Mouse (Mus musculus): ENCODE data around the gene Mab21l1. TPM values are rescaled to one million over a fixed set of nuclear protein-coding genes. Genes with fewer than 3 reads are reported as not detected.

Mab21l1 gene
- 1 to 10 TPM; 3.1 to 3.3 TPM for total RNA-seq (2021)
- long read RNA-seq, experiment 1, partial matches to known transcripts, result 0 of 1 reads
- long read RNA-seq, experiment 1, other reads (novel, unspliced or antisense), result 0 of 1 reads
- long read RNA-seq, experiment 2, partial matches to known transcripts, result 0 of 4 reads
- long read RNA-seq, experiment 2, other reads (novel, unspliced or antisense), result 0 of 4 reads

DNA sequence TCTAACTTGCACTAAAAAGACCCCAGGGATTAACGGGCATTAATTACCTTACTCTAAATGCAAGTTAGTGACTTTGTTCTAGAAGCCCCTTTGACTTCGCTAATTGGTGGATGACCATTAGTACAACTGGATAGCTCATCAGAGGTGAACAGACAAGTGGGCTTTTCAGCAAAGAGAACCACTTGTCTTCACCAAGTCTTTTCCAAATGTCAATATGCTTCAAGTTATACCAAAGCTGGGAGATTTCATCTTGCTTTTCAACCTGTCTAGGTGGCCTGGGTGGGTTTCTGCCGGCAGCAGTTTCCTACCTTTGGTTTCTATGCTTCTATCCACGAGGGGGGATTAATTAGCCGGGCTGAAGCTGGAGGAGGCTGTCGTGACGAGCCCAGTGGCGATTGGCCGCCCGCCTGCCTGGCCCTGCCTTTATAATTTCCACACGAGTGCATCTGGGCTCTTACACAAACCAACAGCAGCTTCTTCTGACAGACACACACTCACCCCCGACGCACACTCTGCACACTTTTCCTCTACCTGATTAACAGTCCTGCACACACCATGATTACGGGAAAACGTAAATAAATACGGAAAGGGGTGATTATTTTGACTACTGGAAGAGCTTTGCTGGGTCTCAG, at the start of gene Mab21l1:
Gene Mab21l1 (plus strand): TSS at position 455 of the 632 bp plus-strand sequence.
- peak; percentile 80 for DNase-seq

DNA sequence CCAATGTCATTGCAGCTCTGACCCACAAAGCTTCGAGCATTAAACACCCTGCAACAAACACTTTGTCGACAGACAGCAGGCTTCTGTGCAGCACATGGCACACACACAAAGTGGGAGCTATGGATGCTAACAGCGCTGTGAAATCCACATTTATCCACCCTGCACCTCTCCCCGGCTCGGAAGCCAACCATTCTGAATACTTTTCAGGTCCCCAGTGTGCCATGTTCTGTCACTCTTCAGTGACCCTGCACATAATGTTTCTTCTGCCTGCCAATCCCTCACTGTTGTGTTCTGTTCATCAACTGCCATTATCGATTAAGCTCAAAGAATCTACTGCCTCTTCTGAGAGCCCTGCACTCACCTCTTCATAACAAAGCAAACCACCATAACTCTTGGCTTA, 48.6 kb upstream of the Mab21l1 start:
- DNase-seq, result no peak

DNA sequence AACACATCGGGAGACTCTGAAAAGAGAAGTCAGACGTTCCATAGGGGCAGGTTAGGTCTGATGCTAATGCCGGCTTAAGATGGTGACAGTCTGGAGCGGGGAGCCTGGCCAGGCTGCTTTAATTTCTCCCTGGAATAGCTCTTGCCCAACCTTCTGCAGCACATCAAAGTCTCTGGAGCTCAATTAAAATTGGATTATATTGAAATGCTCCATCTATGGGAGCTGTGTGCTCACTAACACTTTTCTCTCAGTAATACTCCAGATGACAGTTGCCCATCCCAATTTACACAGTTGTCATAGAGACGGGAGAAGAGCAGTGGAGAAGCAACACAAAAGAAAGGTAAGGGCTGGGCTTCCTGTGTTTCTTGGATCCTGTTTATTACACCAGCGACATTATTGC, 40.9 kb upstream of the Mab21l1 start:
- DNase-seq, result no peak

DNA sequence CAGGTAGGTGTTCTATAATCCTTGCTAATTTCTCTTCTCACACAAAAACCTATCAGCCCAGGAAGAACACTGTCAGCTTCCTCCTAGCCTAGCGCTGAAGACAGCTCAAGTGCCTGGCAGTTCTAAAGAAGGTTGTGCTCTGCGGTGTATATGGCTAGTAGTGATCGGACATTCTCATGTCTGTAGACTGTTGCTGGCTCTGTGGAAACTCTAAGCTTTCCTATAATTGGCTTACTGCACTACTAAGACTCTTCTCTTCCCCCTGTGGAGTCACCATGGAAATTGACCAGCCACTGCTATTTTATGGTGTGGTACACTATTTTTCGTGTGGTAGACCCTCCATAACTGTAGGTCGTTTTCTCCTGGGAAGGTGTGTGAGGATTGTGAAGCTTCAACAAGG, 40.1 kb upstream of the Mab21l1 start:
- DNase-seq, result no peak

DNA sequence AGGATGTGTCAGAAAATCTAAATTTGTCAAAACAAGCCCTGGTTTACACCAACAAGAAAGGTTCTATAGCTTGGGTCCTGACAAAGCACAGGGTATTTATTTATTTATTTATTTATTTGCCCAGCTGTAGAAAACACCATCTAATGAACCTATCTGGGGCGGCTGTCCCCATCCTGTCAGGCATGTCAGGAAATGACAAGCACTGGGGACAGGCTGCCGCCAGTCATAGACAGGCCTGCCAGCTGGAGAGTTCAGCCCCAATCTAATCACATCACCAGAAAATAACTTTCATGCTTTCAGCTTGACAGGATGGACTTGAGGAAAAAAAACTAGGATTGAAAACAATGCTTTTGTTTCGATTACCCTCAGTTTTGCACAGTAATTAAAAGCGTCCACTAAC, 39.7 kb upstream of the Mab21l1 start:
- DNase-seq, result no peak

DNA sequence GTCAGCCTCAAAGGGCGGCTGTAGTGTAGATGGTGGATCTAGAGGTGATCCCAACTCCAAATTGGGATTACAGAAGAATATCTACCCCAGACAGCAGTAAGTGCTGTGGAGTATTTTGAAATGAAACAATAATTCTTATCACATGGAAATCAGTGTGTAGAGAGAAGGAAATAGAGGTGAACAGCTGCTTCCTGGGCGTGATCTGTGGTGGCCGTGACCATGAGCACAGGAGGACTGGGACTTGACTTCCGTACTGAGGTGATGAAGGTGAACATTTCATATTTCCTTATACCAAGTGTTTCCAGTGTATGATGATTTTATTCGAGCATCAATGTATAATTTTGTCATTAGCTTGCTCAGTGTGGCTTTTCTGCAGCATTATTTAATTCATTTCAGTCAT, 38.4 kb upstream of the Mab21l1 start:
- no peak for DNase-seq

DNA sequence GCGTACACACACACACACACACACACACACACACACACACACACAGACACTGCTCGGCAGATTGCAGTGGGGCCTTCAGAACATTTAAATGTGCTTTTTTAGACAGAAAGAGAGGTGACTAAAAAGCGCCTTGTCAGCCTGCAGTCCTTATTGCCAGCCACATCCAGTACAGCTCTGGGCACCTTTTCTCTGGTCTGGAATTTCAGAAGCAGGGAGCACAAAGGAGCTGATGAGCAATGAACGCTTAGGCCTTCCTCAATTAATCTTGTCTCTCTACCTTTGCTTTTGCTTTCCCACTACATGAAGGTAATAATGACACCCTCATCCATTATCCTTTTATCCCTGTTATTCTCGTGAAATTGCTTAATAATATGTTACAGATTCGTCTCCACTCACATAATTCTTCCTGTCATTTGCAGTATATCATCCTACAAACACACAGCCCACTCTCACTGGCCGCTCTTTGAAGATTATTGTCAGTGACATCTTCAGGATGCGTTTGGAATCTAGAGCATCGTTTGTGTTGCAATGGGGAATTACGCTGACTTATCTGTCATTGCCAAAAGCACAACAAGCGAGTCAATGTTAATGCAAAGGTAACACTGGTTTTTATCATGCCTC, 31.8 kb upstream of the Mab21l1 start:
- no peak for DNase-seq

DNA sequence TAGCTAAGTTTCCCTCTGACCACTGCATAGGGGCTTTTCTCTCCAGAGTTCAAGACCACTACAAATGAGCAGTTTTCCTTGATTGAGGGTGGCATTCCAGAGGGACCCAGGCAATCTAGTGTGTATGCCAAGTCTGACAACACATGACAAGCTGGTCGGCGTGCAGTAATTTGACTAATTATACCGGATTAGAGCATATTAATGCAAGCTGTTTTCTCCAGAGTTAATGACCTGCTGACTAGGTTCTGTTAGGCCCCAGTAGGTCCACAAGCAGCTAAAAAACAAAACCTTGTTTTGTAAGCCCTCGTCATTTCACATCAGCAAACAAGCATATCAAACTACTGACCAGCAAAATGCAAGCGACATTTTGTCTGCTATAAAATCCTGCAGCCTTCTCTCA, 30.9 kb upstream of the Mab21l1 start:
- DNase-seq, result no peak

DNA sequence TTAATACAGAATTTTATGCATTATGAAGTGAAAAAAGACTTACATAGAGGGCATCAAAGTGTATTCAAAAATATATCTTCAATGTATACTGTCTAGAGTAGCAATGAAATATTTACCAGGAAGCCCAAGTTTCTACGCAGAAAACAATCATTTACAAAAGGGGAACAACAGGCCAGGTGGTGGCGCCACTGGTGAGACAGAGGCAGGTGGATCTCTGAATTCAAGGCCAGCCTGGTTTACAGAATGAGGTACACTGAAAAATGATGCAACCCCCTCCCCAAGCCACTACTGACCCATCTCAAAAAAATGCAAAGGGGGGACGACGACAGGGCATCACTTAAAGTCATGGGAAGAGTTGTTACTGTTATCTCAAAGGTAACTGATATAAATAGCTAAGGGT, 29.8 kb upstream of the Mab21l1 start:
- no peak for DNase-seq

DNA sequence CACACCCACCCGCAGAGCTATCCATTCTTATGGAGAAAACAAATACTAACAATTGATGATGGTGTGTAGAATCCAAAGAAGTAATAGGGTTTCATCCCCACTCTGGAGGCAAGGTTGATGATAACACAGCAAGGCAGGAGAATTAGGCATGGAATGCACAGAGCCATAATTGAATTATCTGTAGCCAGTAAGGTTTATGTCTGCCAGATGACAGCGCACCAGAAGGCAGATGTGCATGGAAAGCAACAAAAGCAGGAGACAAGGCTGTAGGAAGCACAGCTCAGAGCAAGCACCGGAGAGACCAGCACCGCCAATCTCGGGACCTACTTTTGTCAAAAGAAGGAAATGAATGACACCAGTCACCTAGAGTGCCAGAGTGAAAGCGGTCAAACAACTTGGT, 28.4 kb upstream of the Mab21l1 start:
- DNase-seq, result no peak

DNA sequence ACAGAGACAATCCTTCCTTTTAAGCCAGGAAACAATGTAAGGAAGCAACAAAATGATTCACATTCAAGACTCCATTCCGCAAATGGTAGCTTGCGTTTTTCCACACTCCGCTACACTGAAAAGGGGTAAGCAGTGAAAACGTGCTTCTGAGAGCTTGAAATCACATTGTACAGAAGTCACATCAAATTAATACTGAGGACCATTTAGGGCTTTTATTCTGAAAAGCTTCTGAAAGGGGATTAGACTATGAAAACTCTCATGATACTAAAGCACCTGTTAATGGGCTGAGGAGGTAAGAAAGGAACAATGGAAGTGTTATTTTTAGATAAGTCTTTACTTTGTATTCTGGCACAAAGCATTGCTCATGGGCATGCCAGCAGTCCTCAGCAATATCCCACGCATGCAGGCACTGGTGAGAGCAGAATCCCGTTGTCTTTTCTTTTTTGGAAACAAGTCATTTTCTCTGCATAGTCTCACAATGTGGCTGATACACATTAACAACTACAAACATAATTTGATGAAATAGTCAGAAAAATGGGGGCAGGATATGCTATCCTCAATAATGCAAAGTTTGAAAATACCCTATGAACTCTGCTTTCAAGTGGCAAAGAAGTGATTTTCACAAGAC, 27.2 kb upstream of the Mab21l1 start:
- DNase-seq, result no peak

DNA sequence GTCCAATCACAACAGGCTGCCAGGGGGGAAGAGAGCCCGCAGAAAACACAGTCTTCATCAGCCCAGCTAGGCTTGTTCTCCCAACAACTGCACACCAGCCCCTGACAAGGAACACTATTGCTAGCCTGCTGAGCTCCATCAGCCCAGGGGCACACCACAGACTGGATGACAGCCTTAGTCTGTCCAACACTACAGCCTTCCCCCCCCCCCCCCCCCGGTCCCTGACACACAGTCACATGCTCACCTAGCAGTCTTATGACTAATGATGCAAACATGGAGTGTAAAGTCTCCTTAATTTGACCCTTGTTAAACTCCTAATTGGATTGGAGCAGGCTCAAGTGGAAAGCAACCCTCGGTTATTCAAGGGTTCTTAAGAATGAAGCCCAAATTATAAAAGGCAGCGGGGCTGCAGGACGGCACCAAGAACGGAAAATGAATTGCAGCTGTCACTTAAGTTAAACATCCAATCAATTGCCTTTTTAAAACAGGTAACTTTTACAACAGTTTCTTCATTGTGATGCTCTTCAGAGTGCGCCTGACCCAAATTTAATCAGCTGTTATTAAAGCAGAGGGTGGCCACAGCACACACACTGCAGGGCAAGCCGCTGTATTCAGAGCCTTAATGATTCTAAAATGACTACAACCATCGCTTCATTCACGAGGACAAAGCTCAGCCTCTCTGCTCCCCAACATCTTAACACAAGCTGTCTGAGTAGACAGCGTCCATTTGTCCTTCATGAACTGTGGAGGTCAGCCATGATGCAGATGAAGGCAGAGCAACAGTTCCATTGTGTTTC, 26.3 kb upstream of the Mab21l1 start:
- DNase-seq, result no peak

DNA sequence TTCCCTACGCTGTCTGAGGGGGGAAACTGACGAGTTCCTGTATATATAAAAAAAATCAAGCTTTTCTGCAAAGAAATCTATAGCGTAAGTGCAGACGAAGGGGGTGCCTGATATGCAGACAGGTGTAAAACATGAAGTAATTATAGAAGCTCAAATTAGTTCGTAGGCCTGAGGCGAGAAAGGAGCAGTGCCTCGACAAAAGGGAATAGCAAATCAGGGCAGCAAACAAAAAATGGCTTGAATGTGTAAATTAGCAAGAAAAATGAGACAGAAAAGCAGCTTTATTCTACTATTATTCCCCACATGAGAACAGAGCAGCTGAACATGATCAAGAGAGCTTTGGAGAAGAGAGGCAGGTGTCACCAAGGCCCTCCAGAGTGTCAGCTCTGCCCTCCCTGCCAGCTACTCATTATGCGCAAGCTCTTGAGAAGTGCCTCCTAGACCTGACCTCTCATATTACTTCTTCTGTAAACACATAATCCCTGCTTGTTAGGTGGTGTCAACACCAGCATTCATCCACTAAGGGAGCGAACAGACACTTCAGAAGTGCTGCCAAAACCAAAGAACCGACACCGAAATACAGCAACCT, 25.6 kb upstream of the Mab21l1 start:
- no peak for DNase-seq

DNA sequence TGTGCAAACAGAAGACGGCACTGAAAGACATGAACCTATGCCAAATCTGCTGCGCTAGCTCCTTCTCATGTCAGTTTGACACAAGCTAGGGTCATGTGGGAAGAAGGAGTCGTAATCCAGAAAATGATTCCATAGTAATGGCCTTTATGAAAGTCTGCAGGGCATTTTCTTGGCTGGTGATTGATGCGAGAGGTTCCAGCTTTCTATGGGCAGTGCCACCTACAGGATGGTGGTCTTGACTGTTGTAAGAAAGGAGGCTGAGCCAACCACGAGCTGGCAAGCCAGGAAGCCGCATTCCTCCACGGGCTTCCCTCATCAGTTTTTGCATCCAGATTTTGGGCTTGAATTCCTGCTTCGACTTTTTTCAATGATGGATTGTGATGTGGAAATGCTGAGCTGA, 24.0 kb upstream of the Mab21l1 start:
- no peak for DNase-seq

DNA sequence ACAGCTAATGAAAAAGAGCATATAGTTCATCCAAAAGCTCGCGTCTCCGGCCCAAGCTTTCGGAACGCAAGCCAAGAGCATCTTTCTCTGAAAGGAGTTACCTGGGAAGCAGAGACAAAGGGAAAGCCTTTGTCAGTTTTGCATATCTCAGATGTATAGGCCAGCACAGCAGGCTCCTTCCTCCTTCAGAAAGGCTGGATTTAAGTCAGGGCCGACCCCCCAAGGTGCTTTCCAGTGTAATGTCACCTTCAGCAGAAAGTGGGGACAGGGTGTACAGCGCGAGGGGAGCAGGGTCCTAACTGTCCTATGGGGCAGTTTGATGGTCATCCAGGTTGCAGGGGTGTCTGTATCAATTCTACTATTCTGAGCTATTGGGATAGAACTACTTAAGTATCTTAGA, 18.7 kb upstream of the Mab21l1 start:
- DNase-seq, result no peak

DNA sequence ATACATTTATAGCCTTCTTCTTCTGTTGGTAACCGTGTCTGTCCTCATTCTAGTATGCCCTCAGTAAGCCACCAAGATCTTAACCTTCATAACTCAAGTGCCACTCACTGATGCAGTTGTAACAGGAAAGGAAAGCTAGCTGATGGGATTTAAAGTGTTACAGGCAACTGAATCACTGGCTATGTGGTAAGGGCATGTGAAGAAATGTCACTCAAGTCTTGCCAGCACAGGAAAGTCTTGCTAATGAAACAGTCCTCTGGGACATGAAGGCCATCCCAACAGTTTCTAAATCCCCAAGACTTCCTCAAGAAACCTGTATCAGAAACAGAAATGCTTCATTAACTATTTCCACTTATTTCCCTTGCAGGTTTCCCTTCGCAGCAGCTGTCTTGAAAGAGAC, 13.7 kb upstream of the Mab21l1 start:
- no peak for DNase-seq

DNA sequence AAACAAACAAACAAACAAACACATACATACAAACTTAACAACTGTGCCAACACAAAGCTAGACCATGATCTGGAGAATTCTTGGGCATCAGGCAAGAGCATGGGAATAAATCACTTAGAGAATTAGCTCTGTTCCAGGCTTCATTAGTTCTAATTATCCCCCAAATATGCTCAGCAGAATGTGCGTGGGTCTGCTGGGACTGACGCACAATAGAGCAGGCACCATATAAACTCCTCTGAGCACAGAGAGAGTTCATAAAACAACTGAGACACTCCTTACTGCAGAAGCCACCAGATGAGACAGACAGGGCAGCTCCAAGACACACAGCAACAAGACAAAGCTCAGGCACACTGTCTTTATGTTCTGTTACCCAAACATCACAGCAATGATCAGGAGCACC, 13.0 kb upstream of the Mab21l1 start:
- no peak for DNase-seq

DNA sequence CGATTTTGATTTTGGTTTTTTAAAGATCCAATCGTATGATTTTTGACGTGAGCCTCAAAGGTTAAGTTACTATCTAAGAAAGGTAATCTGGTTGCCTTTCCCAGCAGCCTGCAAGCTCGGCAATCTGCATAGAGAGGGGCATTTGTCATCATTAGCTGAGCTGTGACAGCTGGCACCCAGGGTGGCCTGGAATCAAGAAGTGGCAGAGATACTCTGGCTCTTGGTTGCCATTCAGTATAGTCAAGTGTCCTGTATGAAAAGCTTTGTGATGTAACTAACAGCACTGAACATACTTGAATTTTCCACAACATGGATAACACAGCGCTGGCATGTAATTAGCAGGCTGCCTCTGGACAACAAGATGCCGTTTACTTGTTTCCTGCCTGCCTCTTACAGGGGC, 8.1 kb upstream of the Mab21l1 start:
- no peak for DNase-seq

DNA sequence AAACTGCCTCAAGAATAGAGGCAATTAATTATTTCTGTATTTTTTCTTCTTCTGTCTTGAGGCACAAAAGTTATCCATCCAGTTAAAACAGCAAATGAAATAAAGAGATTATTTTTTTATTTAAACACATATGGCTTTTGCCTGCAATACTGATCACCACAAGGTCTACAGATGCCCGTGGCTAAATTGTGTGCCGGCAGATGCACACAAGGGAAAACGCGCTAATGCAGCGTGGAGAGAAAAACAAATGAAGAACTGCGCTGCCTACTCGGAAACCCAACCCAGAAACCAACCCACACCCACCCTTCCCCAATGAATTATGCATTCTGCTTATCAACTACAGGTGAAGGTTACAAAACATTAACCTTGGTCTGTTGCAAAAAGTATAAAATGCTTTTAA, 7.1 kb upstream of the Mab21l1 start:
- no peak for DNase-seq

DNA sequence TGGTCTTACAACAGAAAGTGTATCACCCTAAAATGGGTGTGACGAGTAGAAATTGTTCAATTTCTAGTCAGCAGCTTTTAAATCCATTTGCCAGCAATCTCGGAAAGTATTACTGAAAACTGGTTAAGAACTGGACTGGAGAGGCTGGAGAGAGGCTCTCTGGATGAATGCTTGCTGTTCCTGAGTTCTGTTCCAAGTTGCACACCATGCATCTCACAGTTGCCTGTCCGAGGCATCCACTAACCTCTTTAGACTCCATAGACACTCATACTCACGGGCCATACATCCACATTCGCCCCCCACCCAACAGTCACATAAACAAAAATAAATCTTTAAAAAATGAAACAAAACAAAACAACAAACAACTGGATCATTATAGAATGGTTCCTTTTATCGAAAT, 6.6 kb upstream of the Mab21l1 start:
- DNase-seq, result no peak

DNA sequence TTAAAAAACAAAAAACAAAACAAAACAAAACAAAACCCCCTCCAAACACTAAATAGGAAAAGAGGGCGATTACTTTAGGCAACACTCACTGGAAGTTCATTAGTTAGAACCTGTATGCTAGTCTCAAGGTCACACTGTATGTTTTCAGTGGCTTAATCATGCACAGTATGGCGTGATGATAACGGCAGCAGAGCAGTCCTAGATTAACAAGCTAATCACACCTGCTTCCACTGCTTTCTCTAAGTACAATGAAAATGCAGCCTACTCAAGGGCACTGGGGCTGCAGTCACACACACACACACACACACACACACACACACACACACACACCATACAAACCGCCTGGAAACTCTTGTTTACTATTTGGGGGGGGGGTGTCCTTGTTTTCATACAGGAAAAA, 4.8 kb upstream of the Mab21l1 start:
- DNase-seq, result no peak

All from gastrocnemius, postnatal 10 days (tissue).